Mouse (Mus musculus) retina, embryonic 14.5 days (tissue): ENCODE measurements around the gene Ddah2.

Source experiments
- DNase-seq: peaks from one replicate; pipeline ENCODE4 v3.0.0-alpha.2; 2015; ENCODE audit warnings: low spot score

The Ddah2 gene

DNA sequence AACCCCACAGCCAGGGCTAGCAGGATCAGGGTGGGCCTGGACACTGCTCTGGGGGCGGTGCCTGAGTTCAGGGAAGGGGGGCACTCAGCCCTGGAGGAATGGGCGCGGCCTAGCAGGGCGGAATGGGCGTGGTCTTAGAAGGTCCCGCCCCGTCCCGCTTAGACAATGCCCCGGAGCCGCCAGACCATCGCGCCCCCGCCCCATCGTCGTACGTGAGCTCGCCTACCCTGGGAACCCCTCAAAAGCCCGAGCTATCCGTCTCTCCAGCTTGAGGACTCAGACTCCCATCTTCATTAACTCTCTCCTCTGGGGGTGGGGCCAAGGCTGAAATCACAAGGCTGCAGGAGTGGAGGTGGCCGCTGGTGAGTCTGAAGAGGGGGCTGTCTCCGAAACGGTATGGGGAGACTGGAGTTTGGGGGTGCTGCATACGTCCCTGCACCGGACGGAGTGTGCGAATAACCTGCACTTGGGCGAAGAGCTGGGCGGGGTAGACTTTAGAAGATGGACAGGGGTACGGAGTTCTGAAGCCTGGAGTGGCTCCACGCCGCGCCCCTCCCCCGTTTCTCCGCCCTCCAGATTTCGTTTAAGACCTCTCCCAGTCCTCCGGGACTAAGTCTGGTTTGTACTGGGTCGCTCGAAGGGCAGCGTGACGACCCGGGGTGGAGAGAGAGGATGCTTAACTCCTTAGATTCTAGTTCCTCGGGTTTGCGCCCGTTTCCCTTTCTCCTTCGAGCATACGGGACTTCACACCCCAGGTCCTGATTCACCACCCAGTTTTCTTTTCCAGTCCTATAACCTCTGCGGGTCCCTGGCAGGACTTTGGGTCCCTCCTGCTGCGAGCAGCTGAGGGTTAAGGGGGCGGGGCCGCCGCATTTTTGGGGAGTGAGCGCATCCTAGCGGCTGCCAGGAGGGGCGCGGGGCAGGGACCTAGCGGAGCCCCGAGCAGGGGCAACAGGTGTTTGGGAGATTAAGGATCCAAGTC lies at the start of gene Ddah2:
TSS of gene Ddah2 (plus strand) at position 125 of the 982 bp plus-strand sequence.
- DNase-seq = peak; percentile 99

DNA sequence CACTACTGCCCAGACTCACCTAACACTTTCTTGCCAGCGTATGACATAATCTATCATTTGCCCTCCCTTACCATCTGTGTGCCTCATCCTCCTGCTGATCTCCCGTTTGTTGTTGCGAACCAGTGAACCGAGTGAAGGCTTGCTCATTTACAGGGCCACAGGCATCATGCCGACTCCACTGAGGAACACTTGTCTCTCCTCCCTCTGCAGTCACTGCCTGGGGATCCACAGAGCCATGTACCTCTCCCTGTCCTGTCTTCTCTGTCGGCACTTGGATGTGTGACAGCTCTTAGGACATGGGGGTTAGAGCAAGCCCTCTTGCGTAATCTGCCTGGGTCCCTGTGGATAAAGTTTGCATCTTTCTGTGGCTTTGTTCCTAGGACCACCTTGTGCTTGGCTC lies 49.2 kb upstream of the Ddah2 start:
- no peak for DNase-seq

DNA sequence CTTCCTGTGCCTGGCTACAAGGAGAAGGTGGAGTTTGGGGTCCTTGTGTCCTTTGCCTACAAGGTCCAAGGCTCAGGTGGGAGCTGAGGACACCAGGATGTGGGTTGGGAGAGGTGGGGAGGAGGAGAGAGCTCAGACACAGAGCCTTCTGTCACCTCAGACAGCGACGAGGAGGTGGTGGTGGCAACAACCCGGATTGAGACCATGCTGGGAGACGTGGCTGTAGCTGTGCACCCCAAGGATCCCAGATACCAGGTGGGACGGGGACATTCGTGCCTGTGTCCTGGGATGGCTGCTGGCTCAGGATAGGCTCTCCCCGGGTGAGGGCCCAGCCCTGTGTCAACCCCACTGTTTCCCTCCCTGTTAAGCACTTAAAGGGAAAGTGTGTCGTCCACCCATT lies 47.4 kb upstream of the Ddah2 start:
- DNase-seq = no peak

DNA sequence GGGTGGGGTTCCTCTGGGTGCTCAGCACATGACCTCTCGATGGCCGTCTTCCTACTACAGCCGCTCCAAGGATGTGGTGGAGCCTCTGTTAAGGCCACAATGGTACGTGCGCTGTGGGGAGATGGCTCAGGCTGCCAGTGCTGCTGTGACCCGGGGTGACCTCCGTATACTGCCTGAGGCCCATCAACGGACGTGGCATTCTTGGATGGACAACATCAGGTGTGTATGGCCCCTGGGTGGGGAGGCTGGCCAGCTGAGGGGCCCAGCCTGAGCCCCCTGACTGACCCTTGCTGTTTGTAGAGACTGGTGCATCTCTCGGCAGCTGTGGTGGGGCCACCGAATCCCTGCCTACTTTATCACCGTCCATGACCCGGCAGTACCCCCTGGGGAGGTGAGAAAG lies 46.4 kb upstream of the Ddah2 start:
- DNase-seq = no peak

DNA sequence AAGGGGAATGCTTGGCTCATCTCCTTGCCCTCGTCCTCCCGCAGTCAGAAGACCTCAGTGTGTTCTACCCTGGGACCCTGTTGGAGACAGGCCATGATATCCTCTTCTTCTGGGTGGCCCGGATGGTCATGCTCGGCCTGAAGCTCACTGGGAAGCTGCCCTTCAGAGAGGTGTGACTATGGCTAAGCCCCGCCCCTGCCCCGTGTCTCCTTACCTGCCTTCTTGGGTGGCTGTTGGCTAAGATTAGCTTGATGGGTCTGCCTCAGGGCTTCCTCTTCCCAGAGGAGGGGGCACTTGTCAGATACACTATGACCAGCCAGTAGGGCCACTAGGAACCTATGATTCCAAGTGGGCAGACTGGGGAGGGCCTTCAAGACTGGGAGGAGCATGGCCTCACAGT lies 45.6 kb upstream of the Ddah2 start:
- DNase-seq = no peak

DNA sequence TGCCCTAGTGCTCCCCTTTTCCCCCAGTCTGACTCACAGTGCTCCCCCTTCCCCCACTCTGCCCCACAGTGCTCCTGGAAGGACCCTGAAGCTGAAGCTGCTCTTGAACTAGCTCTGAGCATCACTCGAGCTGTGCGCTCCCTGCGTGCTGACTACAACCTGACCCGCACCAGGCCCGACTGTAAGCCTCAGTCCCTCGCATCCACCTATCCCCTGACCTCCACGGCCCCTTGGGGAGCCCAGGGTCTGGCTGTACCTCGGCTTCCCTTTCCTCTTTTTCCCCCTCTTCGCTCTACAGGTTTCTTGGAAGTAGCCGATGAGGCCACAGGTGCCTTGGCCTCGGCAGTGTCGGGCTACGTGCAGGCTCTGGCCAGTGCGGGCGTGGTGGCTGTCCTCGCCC lies 43.5 kb upstream of the Ddah2 start:
- DNase-seq = no peak

DNA sequence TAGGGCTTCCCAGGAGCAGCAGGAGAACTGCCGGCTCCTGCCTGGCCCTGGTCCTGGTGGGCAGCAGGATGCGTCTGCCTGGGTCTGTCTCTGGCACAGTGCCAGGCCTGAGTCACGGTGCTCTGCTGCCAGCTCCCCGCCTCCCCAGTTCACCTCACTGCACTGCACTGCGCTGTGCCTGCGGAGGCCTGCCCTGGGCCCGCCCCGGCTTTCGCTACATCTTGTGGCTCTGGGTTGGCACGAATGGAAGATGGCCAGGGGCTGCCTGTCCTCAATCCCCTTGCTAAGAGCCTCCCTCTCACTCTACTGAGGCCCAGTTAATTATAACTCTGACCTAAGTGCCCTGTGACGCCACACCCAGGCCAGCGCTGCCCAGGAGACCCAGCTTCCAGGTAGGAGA lies 42.5 kb upstream of the Ddah2 start, which contains the start of gene Vwa7:
TSS of gene Vwa7 (plus strand) at position 204 of the 400 bp plus-strand sequence.
- DNase-seq = no peak

DNA sequence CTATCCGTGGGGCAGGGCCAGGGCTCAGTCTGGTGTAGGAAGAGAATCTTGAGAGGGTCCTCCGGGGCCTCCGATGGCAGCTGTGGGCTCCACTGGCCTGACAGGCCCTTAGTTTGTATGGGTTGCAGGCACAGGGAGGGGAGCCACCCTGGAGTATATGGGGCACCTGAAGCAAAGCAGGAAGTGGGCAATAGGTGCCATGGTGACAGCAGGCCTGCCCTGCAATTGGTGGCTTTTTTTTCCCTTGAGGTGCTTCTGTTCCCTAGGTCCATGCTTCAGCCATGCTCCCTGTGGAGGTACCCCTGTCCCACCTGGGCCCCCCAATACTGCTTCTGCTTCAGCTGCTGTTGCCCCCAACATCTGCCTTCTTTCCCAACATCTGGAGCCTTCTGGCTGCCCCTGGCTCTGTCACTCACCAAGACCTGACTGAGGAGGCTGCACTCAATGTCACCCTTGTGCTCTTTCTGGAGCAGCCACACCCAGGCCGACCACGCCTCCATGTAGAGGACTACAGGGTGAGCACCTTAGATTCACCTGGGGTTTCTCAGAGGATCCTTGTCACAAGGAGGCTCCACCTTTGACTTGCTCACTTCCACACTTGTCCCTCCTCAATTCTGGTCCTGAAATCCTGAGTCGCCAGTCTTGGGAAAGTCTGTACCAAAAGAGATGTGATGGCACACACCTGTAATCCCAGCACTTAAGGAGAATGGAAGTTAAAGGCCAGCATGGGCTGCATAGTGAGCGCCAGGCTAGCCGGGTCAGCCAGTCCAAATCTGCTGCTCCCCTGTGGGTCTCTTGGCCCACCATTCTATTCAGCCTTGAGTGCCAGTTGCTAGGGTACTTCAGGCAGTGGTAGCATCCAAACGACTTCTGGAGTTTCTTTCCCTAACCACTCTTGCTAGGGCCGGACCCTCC lies 41.8 kb upstream of the Ddah2 start:
- DNase-seq = no peak

DNA sequence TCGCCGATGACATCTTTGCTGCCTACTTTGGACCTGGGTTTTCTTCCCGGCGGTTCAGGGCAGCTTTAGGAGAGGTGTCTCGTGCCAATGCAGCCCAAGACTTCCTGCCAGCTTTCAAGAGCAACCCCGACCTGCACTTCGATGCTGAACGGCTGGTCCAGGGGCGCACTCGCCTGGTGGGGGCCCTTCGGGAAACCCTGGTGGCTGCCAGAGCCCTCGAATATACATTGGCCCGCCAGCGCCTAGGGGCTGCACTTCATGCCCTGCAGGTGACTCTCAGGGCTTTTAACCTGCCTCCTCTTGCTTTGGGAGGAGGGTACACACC lies 41.2 kb upstream of the Ddah2 start:
- no peak for DNase-seq

DNA sequence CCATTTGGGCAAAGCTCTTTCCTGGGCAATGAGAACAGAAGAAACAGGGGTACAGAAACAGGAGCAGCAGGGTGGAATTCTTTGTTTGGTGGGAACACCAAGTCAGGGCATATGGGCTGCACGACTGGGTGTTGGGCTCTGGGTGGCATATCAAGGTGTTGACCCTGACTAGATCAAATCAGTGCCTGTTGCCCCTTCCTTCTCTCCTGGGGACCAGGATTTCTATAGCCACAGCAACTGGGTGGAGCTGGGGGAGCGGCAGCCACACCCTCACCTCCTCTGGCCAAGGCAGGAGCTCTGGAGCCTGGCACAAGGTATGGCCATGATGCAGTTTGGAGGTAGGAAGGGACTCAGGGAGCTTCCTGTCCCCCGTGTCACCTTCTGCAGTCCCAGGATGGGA lies 40.7 kb upstream of the Ddah2 start:
- no peak for DNase-seq

DNA sequence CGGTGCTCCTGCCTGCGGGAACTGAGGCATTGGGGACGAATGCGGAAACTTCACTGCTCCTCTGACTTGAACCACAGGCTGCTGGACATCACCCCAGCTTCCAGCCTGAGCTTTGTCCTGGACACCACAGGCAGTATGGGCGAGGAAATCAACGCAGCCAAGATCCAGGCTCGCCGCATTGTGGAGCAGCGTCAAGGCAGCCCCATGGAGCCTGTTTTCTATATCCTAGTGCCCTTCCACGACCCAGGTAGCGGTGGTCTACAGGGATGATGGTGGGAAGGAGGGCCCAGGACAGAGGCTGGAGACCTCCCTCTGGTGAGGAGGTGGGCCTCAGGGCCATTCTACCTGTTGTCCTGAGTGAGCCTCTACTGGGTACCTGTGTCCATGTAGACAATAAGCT lies 38.9 kb upstream of the Ddah2 start:
- DNase-seq = no peak

DNA sequence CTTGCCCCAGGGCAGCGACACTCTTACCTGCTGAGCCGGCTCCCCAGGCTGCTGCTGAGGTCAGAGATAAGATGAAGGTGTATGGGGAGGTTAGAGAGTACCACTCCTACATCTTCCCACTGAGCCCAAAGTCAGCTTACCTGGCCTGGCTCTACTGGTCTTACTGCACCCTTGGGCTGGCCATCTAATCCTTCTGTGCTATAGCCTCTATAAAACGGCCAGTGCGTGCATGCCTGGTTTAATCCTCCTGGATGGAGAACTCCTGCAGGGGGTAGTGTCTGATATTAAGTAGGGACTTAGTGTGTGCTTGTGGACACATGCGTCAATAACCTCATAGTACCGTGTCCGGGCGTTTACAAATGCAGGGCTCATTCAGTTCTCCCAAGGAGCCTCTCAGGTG lies 38.3 kb upstream of the Ddah2 start:
- DNase-seq = no peak

DNA sequence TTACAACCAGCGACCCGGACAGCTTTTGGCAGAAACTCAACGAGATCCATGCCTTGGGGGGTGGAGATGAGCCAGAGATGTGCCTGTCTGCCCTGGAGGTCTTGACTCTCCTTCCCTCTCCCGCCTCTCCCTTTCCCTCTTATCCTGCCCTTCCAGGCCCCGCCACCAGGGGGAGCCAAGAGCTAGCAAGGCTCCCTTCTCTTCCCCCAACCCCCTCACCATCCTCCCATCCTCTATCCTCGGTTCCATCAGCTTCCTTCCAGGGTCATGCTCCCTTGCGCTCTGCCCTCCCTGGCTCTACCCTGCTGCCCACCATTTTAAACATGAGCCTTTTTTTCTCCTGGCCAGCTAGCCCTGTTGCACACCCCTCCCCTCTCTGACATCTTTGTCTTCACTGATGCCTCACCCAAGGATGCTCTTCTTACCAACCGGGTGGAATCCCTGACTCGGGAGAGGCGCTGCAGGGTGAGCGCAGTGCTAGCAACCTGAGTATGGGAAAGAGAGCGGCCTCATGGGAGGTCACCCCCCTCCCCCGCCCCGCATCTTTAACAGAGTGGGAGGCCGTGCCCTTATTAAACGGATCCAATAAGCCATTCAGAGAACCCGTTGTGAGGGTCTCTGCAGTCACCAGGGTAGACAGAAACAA lies 37.5 kb upstream of the Ddah2 start:
- peak; percentile 95 for DNase-seq

DNA sequence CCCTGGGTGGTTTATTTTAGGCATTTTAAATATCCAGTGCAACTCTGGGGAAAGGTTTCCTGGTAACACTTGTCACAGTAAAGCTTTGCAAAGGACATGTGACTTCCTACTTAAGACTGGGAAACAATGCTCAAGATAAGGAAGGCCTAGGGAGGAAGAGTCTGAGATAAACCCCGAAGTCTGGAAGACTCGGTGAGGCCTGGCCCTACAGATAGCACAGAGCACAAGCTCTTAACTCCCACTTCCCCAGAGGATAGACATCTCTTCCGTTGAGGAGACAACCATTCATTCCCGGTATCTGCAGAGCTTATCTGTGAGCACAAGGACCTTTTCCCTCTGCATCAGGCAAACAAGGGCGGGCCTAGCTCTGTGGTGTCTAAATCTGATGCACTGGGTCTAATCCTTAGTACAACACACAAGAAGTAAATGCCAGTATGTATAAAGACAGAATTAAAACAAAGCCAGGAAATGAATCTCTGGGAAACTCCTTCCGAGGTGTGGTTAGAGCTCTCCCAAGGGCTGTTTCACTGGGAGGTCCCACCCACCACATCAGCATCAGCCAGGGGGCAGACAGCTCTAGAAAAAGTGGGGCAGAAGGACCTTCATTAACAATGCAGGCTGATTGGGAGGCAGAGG lies 36.9 kb upstream of the Ddah2 start:
- no peak for DNase-seq

DNA sequence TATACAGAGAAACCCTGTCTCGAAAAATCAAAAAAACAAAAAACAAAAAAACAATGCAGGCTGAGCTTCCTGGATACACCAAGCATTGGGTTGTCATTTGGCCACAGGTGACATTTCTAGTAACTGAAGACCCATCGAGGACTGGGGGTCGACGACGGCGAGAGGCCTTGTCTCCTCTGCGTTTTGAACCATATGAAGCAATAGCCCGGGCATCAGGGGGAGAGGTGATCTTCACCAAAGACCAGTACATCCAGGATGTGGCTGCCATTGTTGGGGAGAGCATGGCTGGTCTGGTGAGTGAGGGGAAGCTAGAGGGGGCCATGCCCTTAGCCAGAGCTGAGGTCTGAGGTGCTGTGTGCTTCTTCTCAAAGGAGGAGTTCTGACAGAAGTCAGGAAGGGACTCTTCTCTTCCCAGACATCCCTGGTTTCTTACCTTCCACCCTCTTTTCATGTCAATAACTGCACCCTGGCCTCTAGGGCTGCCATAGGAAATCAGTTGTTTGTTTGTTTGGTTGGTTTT lies 36.2 kb upstream of the Ddah2 start:
- no peak for DNase-seq

DNA sequence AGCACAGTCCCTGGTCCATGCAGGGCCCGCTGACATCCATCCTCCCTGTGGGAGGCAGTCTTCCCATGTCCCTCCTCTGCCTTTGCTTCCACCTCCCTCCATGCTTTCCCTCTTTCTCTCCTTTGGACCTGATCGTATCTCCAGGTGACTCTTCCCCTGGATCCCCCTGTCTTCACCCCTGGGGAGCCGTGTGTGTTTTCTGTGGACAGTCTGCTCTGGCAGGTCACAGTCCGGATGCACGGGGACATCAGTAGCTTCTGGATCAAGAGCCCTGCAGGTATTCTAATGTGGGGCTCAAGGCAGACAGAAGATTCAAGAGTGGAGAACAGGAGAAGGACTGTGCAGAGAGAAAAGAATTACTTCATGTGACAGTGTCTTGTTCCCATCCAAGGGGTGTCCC lies 35.6 kb upstream of the Ddah2 start:
- no peak for DNase-seq

DNA sequence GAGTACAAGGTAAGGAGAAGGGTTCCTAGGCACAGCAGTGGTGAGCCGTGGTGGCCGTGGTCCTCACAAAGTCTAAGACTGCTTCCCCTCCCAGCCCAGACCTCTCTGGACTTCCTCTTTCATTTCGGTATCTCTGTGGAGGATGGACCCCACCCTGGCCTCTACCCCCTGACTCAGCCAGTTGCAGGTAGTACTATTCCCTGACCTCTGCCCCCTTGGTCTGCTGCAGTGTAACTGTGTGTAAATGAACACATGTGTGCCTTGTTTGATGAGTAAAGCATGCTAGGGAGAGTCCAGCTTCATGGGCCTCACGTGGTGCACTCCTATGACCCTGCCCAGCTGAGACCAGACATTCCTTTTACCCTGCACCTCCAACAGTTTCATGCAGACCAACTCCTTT lies 35.1 kb upstream of the Ddah2 start:
- no peak for DNase-seq

DNA sequence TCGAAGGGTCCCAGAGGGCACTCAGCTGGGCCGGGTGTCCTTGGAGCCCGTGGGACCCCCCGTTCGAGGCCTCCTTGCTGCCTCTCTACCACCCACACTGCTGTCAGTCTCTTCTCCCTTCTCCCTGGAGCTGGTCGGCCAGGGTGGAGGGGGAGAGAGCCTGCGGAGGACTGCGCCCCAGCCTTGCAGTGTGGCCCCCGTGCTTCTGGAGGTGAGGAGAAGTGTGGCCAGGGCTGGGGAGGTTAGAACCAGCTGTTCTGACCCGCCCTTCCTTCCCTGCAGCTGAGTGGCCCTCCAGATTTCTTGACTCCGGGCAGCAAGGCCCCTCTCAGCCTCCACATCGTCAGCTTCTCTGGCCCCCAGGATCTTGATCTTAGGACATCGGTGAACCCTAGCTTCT lies 34.6 kb upstream of the Ddah2 start:
- DNase-seq = no peak

DNA sequence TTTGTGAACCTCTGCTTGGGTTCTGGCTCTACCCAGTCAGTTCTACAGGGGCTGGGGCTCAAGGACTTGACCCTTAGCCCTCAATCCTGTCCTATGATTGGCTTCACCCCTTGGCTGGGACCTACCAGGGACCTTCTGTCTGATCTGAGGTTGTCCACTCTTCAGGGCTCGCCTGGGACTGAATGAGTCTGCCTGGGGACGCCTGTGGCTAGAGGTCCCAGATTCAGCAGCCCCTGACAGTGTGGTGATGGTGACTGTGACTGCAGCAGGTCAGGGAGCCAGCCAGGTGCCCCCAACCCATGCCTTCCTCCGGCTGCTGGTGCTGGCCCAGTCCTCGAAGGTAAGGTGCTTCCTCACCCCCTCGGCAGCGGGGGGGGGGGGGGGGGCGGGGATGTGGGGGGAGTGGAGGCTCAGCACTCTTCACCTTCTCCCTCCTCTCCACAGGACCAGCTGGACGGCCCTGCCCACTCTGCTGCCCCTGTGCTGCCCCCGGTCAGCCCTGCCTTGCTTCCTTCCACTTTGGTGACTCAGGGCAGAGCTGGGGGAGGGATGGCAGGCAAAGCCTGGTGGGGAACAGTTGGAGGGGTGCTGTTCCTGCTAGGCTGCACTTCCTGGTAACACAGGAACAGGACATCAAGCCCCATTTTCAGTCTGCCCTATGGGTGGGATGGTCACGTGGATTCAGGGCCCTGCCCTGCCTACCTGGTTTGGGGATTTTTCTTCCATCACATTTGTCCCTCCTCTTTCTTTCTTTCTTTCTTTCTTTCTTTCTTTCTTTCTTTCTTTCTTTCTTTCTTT lies 33.9 kb upstream of the Ddah2 start:
- DNase-seq = no peak

DNA sequence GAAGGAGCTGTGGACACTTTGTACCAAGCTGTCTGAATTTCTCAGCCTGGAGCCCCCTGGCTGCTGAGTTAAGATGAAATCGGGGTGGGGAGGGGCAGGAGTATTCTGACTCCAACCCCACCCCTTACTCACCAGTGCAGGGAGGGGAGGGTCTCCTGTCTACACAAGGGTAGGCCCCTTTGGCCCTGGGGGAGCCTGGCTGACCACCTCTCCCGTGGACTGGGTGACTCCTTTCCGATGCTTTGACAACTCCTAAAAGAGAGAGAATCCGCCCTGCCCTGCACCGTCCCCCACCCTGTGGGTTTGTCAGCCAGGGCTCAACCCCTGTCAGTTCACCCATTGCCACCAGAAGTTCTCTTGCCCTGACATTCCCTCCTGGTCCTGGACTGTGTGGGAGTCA lies 32.6 kb upstream of the Ddah2 start:
- DNase-seq = no peak
